Mouse (Mus musculus): ENCODE measurements around the gene Utp20.
"Not testable (repeated sequence)": the region's sequence is repeated elsewhere in the genome, so short reads cannot be mapped to it uniquely, and the experiment has no call there.

The Utp20 gene

GRCm38 (mm10) chr10:88783941-88784340, 42.7 kb downstream of the Utp20 start:
- DNase-seq (ENCODE audit: low read depth, low spot score), result no peak

- DNase-seq (ENCODE audit: low read depth, low spot score), result not testable (repeated sequence)
Observed at GRCm38 (mm10) chr10:88783135-88783534, 43.5 kb downstream of the Utp20 start.

DNA sequence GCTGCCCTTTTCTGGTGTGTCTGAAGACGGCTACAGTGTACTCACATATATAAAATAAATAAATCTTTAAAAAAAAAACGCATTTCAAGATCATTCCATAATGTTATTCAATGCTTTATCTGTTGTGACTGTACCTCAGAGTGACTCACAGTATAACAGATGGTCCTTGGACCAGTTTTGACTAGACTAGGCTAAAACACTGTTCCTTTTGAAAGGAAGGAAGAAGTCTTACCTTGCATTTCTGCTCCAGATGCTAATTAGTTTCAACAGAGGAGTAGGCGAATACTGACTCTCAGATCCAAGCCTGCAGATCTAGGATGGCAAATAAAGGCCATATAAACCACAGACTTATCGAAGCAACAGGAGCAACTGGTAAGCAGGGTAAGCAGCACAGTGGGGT, 45.9 kb downstream of the Utp20 start:
- no peak for DNase-seq (ENCODE audit: low read depth, low spot score)

DNA sequence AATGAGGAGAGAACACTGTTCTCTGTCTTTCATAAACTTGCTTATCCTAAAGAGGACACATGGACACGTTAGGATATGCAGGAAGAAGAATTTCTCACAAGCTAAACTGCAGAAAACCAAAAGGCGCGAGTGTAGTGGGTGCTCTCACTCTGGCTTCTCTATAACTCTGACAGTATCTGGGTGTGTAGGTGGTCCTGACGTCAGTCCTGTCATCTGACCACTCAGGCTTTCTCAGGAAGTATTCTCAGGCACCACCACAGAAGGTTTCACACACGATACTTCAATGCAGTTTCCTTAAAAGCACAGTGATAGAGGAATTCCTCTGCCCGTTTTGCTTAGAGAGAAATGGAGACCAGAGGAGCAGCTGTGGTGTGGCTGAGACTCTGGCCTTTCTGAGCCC, 50.4 kb downstream of the Utp20 start:
- DNase-seq (ENCODE audit: low read depth, low spot score), result no peak

- DNase-seq (ENCODE audit: low read depth, low spot score), result not testable (repeated sequence)
Observed at GRCm38 (mm10) chr10:88772965-88773364, 53.6 kb downstream of the Utp20 start.

DNA sequence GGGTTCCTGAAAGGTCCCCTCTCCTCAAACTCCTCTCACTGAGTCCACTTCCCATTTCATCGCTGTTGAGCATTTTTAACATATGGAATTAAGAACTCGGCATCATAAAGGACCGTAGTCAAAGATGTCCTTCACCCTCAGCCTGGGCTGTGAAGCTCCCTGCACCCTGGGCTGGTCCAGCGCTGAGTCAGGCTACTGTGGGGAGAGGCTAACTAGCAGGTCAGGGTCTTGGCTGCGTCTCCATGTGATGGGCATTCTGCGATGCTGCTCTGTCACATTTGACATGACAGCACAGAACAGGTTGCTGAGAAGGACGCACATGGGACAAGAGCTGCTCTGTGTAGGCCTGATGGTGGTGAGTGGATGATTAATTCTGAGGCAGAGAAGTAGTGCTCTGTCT, 56.9 kb downstream of the Utp20 start:
- no peak for DNase-seq (ENCODE audit: low read depth, low spot score)

DNA sequence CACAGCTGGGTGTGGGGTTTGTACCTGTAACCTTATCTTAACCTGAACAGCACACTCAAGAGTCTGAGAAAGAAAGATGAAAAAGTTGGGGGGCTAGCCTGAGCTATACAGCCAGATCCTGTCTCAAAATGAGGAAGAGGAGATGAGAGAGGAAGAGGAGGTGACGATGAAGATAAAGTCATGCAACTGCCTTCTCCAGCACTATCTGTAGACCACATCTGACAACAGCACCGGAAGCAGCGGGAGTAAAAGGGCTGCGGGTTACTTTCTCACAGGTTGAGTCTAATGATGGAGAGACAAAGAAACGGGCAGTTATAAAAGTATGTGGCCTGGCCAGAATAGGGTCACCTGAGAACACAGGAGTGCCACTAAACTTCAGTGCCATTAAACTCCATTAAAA, 57.6 kb downstream of the Utp20 start:
- DNase-seq (ENCODE audit: low read depth, low spot score), result no peak

GRCm38 (mm10) chr10:88765431-88766142, 61.0 kb downstream of the Utp20 start:
- DNase-seq (ENCODE audit: low read depth, low spot score), result no peak

DNA sequence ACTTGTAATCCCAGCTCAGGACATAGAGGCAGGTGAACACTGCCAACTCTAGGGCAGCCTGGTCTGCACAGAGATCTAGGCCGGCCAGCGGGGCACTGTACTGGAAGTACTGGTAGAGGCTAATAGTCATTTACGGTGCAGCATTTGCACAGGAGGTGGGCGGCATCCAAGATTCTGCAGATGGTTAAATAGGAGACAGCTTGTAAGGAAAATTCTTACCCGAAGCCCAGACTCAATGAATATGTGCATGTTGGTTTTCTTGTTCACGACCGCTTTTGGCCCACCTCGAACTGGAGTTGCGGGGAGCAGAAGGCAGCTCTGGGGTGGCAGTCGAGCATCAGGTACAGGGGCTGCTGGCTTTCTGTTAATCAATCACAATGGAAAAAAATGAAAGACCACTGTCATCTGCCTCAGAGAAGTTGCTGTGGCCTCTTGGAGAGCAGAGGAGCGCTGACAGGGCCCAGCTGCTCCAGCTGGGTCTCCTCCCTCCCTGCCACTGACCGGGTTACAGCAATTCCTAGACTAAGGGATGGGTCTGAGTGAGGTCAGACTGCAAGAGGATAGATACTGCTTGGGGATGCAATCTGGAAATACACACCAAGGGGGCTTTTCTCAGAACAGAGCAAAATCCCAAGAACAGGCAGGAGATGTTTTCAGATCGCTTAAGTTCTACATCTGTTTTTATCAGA, 64.9 kb downstream of the Utp20 start:
- no peak for DNase-seq (ENCODE audit: low read depth, low spot score)

DNA sequence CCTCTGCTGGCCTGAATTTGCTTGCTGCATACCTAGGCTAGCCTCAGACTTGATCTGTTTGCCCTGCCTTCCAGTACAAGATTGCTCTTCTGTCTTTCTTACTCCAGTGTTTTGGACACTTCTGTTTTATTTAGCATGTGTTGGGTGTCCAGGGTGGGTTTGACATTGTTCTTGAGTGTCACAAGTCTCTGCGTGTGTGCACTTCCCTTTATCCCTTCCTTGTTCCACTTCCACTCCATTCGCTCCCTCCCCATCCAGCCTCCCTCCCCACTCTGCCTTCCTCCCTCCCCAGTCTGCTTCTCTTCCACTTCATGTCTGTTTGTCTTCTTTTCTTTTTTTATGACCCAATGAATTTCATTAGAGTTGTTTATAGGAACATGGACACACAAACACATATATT, 85.2 kb downstream of the Utp20 start:
- DNase-seq (ENCODE audit: low read depth, low spot score), result no peak

- no peak for DNase-seq (ENCODE audit: low read depth, low spot score)
Observed at GRCm38 (mm10) chr10:88740781-88741180, 85.8 kb downstream of the Utp20 start.

DNA sequence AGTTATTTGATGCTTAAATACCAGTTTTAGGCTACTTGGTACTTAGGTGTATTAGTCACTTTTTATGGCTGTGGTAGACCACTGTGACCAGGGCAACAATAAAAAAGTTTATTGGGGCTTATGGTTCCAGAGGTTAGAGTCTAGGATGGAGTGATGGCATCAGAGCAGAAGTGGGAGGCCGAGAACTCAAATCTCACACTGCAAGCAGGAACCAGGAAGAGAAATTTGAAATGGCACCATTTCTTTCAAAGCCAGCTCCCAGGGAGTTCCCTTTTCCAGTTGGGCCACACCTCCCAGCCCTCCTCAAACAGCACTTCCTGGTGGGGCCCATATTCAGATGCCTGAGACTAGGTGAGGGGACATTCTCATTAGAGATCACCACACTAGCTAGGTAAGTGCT, 86.8 kb downstream of the Utp20 start:
- no peak for DNase-seq (ENCODE audit: low read depth, low spot score)

GRCm38 (mm10) chr10:88739074-88739473, 87.5 kb downstream of the Utp20 start:
- not testable (repeated sequence) for DNase-seq (ENCODE audit: low read depth, low spot score)

- peak; percentile 13 for DNase-seq (ENCODE audit: low read depth, low spot score)
Observed at GRCm38 (mm10) chr10:88732309-88732622, 94.3 kb downstream of the Utp20 start.

- peak; percentile 26 for DNase-seq (ENCODE audit: low read depth, low spot score)
Observed at GRCm38 (mm10) chr10:88731496-88732308, 94.9 kb downstream of the Utp20 start.

DNA sequence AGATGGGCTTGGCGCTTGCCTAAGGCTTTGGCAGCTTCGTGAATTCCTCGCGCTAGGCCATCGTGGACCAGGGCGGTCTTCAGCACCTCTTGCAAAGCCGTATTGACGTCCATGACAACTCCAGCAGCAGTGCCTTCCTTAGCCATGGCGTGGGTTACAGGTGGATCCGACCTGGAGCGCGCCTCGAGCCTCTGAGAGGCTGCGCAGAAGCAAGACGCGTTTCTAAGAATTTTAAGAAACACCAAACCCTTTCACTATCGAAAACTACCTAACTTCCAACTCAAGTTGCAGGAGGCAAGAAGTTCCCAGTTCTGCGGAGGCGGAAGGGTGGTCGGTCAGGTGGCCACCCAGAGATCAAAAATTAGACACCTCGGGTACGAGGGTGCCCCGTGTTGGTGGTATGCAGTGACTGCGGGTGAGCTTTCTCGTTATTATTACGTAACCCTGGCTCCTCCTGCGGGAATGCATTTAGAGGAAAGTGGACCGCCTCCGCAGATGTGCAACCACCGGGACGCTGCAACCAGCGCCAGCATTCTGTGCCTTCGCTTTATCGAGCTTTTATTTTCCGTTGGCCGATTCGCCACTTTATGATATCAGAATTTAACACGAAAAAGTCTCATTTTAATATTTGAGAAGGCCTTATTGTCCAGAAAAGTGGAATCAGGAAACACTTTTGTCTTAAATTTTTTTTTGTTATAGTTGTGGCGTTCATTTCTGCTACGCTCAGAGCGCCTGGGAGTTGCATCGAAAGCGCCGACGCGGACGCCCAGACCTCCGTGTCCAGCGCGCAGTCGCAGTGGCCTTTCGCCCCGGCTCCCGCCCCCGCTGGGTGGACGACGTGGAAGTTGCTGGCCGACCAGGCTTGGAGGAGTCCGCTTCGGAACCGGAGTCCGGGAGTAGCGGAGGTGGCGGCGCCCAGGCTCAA, 95.8 kb downstream of the Utp20 start, which contains the start of gene Arl1:
TSS of gene Arl1 (plus strand) at position 288 of the 925 bp plus-strand sequence.
- peak; percentile 67 for DNase-seq (ENCODE audit: low read depth, low spot score)

DNA sequence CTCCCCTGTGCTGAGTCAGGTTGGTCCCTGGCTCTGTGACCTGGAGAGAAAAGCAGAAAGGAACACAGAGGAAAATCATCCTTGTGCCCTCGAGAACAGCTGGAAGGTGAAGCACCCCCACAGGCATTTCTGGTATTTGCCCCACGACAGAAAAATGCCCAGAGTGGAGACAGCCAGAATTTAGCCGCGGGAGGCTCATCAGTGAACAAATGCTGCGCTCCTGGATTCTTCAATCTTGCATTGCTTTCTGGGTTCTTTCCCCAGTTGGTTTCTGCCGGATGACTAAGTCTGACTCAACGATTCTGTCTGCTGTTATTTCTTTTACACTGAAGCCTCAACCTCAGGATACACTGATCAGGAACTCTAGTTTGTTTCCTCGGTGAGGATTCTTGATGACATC, 98.4 kb downstream of the Utp20 start:
- no peak for DNase-seq (ENCODE audit: low read depth, low spot score)

- no peak for DNase-seq (ENCODE audit: low read depth, low spot score)
Observed at GRCm38 (mm10) chr10:88727128-88727527, 99.5 kb downstream of the Utp20 start.

DNA sequence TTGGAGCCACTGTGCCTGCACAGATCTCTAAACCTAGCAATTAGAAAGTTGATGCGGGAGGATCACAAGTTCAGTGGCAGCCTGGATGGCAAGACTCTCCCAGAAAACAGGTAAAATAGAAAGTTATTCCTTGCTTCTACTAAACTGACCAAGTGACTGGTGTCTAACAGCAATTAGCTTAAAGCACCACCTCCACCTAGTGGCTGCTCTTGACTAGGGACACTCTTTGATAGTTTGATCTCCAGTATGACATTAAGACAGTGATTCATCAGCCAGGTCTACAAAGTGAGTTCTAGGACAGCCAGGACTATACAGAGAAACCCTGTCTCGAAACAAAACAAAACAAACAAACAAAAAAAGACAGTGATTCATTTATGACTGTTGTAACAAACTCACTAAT, 101.3 kb downstream of the Utp20 start:
- no peak for DNase-seq (ENCODE audit: low read depth, low spot score)

GRCm38 (mm10) chr10:88719618-88720017, 107.0 kb downstream of the Utp20 start:
- no peak for DNase-seq (ENCODE audit: low read depth, low spot score)

GRCm38 (mm10) chr10:88717756-88718025, 108.9 kb downstream of the Utp20 start:
- DNase-seq (ENCODE audit: low read depth, low spot score), result no peak
